Mouse (Mus musculus): ENCODE measurements at regions not wholly inside any gene's neighbourhood (a gene's known extent, or its start where the extent isn't known, plus 50 kb on each side); places are given as distances from the start of the nearest gene placed in this dataset.

DNA sequence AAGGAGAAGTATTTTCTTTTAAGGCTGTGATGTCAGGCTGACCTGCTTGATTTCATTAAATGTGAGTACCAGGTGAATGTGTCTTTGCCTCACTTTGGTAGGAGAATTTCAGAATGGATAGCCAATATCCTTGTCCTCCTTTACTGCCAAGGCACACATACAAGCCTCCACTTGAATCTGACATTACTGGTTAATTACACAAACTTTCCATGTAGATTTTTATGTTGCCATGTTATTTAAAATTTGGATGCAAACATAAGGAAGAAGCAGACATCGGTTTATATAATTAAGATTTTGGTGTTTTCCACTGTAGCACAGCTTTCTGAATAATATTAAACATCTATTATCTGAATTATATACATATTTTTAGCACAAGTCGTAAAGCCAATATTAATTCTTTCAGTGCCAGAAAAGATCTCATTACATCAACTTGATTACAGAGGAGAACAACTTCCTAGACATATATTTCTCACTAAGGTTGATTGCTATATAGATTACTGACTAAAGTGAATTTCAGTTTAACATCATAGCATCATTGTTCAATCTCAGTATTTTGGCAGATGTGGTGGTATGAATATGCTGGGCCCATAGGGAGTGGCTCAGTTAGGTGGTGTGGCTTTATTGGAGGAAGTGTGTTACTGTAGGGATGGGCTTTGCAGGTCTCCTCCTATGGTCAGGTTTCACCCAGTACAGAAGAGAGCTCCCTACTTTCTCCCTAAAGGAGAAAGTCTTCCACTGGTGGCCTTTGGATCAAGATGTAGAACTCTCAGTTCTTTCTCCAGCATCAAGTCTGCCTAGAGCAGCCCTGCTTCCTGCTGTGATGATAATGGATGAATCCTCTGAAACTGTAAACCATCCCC is 53.9 kb upstream of the Lin7a start:
- Histone ChIP-seq H3K79me2 (ENCODE audit: control insufficient read depth, insufficient read depth) (no peaks in the 10 kb centered on the region), H3ac (ENCODE audit: control insufficient read depth, insufficient read length) (no peak overlapping the region)

DNA sequence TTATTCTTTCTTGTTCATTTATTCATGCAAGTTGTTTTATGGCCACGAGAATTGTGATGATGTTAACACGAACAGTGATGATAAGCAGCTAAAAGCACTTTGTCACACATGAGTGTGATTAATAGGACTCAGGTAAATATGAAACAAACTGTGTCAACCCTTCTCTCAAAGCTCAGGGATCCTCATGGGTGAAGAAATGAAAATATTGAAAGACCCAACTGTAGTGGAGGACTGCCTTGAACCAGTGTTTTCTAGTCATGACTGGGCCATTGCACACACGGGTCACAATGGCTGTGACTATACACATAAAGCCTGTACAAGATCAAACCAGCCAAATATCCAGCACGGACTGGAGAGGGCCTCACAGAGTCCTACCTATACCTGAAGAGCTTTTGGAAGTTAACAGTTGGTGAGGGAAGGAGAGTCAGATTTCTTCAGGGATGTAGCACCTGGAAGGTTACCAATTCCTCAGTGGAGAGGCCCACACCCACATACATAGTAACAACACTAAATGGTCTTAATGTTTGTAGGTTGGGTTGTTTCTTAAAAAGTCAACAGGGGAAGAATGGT is 52.5 kb upstream of the Lin7a start:
- H3K4me3 ChIP-seq: no peak overlapping the region
- H3K4me2 ChIP-seq (ENCODE audit: low read depth): no peak overlapping the region
- no peak overlapping the region for H3ac ChIP-seq (ENCODE audit: control insufficient read depth, insufficient read length)
- no peak for TF ChIP-seq CEBPB (IDR thresholded peaks at IDR 0.05; ENCODE audit: insufficient read depth, poor library complexity, severe bottlenecking)
- TF ChIP-seq TCF12 (IDR thresholded peaks at IDR 0.05; ENCODE audit: insufficient read depth, poor library complexity, severe bottlenecking): no peak
- no peak for TF ChIP-seq REST (IDR thresholded peaks at IDR 0.05; ENCODE audit: insufficient read depth, insufficient read length)
- TF ChIP-seq TCF3 (IDR thresholded peaks at IDR 0.05; ENCODE audit: insufficient read length, low read depth): no peak
- no peak for TF ChIP-seq POLR2A (IDR thresholded peaks at IDR 0.05; ENCODE audit: insufficient read length, low read depth)
- TF ChIP-seq MYOG (IDR thresholded peaks at IDR 0.05; ENCODE audit: control insufficient read depth in 1 of 3, insufficient read depth in 1 of 3, insufficient read length in 2 of 3, low read depth in 2 of 3): no peak
- no peak for TF ChIP-seq MYOD1 (IDR thresholded peaks at IDR 0.05; ENCODE audit: control insufficient read depth in 1 of 3, insufficient read length in 2 of 3, low read depth in 2 of 3)
- no peak for TF ChIP-seq MAX (IDR thresholded peaks at IDR 0.05; ENCODE audit: low read depth)
- no peak for TF ChIP-seq E2F4 (IDR thresholded peaks at IDR 0.05; ENCODE audit: insufficient read depth)
- no peak for TF ChIP-seq USF1 (IDR thresholded peaks at IDR 0.05; ENCODE audit: low read depth)
- TF ChIP-seq SRF (IDR thresholded peaks at IDR 0.05; ENCODE audit: control insufficient read depth, insufficient read length, low read depth): no peak
- TF ChIP-seq POLR2AphosphoS2 (IDR thresholded peaks at IDR 0.05; ENCODE audit: insufficient read length, low read depth): no peak
- no peaks in the 10 kb centered on the region for H3K36me3 ChIP-seq (ENCODE audit: control insufficient read depth, insufficient read depth)
- no peaks in the 10 kb centered on the region for H3K27me3 ChIP-seq (ENCODE audit: control insufficient read depth, insufficient read depth, insufficient read length)
- no peaks in the 10 kb centered on the region for H3K79me2 ChIP-seq (ENCODE audit: control insufficient read depth, insufficient read depth)

More for the DNA sequence above, 53.9 kb upstream of the Lin7a start:
- Histone ChIP-seq H3K36me3 (ENCODE audit: control insufficient read depth, insufficient read depth) (no peaks in the 10 kb centered on the region), H3K4me3 (no peak overlapping the region), H3K27me3 (ENCODE audit: control insufficient read depth, insufficient read depth, insufficient read length) (no peaks in the 10 kb centered on the region), H3K4me2 (ENCODE audit: low read depth) (no peak overlapping the region)
- no peak for TF ChIP-seq SRF (IDR thresholded peaks at IDR 0.05; ENCODE audit: control insufficient read depth, insufficient read length, low read depth)
- no peak for TF ChIP-seq REST (IDR thresholded peaks at IDR 0.05; ENCODE audit: insufficient read depth, insufficient read length)
- no peak for TF ChIP-seq POLR2AphosphoS2 (IDR thresholded peaks at IDR 0.05; ENCODE audit: insufficient read length, low read depth)
- no peak for TF ChIP-seq TCF12 (IDR thresholded peaks at IDR 0.05; ENCODE audit: insufficient read depth, poor library complexity, severe bottlenecking)
- TF ChIP-seq MAX (IDR thresholded peaks at IDR 0.05; ENCODE audit: low read depth): no peak
- no peak for TF ChIP-seq MYOD1 (IDR thresholded peaks at IDR 0.05; ENCODE audit: control insufficient read depth in 1 of 3, insufficient read length in 2 of 3, low read depth in 2 of 3)

DNA sequence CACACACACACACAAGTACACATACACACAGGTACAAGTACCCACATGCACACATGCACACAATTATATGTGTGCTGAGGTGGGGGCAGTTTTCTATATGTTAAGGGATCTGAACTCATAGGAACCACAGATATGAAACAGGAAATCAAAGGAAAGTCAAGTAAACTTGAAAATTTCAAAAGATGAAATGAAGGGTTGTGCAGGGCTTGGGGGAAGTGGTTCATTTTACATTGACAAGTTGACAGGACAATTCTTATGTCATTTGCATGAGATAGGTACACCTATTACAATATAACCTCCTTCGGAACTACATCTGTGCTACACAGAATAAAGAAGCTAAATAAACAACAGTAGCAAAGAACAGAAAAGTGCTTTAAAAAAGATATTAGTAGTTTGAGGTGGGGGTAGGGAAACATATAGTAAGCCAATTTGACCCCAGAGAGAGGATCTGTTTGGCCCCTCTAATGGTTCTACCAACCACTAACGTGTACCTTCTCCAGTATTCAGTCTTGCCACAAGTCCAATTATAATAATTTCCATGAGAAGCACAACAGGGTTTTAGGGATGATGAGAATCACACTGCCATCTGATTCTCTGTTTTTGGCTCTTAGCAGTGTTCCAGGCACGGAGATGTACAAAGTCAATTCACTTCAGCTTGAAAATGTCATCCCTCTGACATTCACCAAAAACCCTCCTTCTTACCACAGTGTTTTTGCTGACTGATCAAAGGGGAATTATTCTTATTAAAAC is 51.7 kb upstream of the Lin7a start:
- TF ChIP-seq MAX (IDR thresholded peaks at IDR 0.05; ENCODE audit: low read depth) (no peak), POLR2A (IDR thresholded peaks at IDR 0.05; ENCODE audit: insufficient read length, low read depth) (no peak), USF1 (IDR thresholded peaks at IDR 0.05; ENCODE audit: low read depth) (no peak), CEBPB (IDR thresholded peaks at IDR 0.05; ENCODE audit: insufficient read depth, poor library complexity, severe bottlenecking) (no peak), E2F4 (IDR thresholded peaks at IDR 0.05; ENCODE audit: insufficient read depth) (no peak), SRF (IDR thresholded peaks at IDR 0.05; ENCODE audit: control insufficient read depth, insufficient read length, low read depth) (no peak)
- Histone ChIP-seq H3K36me3 (ENCODE audit: control insufficient read depth, insufficient read depth) (no peaks in the 10 kb centered on the region), H3K27me3 (ENCODE audit: control insufficient read depth, insufficient read depth, insufficient read length) (no peaks in the 10 kb centered on the region), H3K79me2 (ENCODE audit: control insufficient read depth, insufficient read depth) (no peaks in the 10 kb centered on the region), H3K4me2 (ENCODE audit: low read depth) (no peak overlapping the region), H3K4me3 (no peak overlapping the region), H3ac (ENCODE audit: control insufficient read depth, insufficient read length) (no peak overlapping the region)

DNA sequence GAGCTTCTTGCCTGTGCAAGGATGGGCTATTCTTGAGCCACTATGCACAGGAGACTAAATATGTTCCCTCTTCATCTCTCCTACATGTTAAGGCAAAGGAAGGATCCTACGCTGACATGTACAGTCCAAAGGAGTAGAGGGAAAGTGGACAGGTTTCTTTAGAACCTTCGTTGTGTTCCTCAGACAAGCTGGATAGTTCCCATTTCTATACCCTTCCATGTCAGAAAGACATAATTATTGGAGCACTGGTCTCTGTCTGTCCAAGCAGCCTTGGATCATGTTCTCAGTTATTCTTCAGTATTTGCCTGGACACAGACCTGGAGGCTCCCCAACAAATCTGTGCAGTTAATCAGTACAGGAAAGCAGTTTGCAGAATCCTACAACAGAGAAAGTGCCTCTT is 51.0 kb upstream of the Lin7a start:
- TF ChIP-seq E2F4 (IDR thresholded peaks at IDR 0.05; ENCODE audit: insufficient read depth) (no peak), POLR2A (IDR thresholded peaks at IDR 0.05; ENCODE audit: insufficient read length, low read depth) (no peak), CEBPB (IDR thresholded peaks at IDR 0.05; ENCODE audit: insufficient read depth, poor library complexity, severe bottlenecking) (no peak), TCF12 (IDR thresholded peaks at IDR 0.05; ENCODE audit: insufficient read depth, poor library complexity, severe bottlenecking) (no peak), SRF (IDR thresholded peaks at IDR 0.05; ENCODE audit: control insufficient read depth, insufficient read length, low read depth) (no peak), TCF3 (IDR thresholded peaks at IDR 0.05; ENCODE audit: insufficient read length, low read depth) (no peak), POLR2AphosphoS2 (IDR thresholded peaks at IDR 0.05; ENCODE audit: insufficient read length, low read depth) (no peak), MAX (IDR thresholded peaks at IDR 0.05; ENCODE audit: low read depth) (no peak), MYOG (IDR thresholded peaks at IDR 0.05; ENCODE audit: control insufficient read depth in 1 of 3, insufficient read depth in 1 of 3, insufficient read length in 2 of 3, low read depth in 2 of 3) (no peak), MYOD1 (IDR thresholded peaks at IDR 0.05; ENCODE audit: control insufficient read depth in 1 of 3, insufficient read length in 2 of 3, low read depth in 2 of 3) (no peak), REST (IDR thresholded peaks at IDR 0.05; ENCODE audit: insufficient read depth, insufficient read length) (no peak), USF1 (IDR thresholded peaks at IDR 0.05; ENCODE audit: low read depth) (no peak)

More for the DNA sequence above, 51.0 kb upstream of the Lin7a start:
- Histone ChIP-seq H3K36me3 (ENCODE audit: control insufficient read depth, insufficient read depth) (no peaks in the 10 kb centered on the region), H3K4me3 (no peak overlapping the region), H3K27me3 (ENCODE audit: control insufficient read depth, insufficient read depth, insufficient read length) (no peaks in the 10 kb centered on the region), H3K79me2 (ENCODE audit: control insufficient read depth, insufficient read depth) (no peaks in the 10 kb centered on the region), H3K4me2 (ENCODE audit: low read depth) (no peak overlapping the region), H3ac (ENCODE audit: control insufficient read depth, insufficient read length) (no peak overlapping the region)
